Mouse (Mus musculus): ENCODE results near the gene Cdh4.

DNA sequence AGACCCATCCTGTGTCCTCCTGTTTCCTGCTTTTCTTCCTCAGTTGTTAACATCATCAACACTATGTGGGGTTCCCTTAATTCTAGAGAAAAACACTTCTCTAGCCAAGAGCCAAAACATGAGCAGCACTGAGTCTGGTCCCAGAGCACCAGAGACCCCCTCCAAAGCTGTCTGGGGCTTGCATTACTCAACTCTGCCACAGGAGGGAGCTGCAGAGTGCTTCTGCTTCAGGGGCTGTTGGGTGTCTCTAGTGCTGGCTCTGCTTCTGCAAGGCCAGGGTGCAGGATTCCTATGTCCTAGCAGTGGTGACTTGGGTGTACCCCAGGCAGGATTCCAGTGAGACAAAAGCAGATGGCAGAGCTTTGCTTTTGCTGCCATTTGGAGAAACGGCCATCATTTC is 239.2 kb downstream of the Cdh4 start:
- TF ChIP-seq CTCF (IDR thresholded peaks at IDR 0.05; ENCODE audit: borderline replicate concordance, insufficient read depth, low read depth, low read length) (peak; percentile 68), POLR2A (IDR thresholded peaks at IDR 0.05; ENCODE audit: borderline replicate concordance, insufficient read depth, low read length) (no peak)

Data from cerebellum, adult 2 months (tissue).